Mouse (Mus musculus) MEL (cell line): ENCODE data around the gene Kcnt2. TPM values are rescaled to one million over a fixed set of nuclear protein-coding genes. Genes with fewer than 3 reads are reported as not detected.

ENCODE experiments used
- DNase-seq: peaks from one replicate; pipeline ENCODE4 v3.0.0; 2011; ENCODE audit warnings: low read depth, low spot score
- H3K27ac ChIP-seq: 2 replicates; pipeline ENCODE4 v1.5.1; 2012; ENCODE audit warnings: low read depth, mild to moderate bottlenecking, control low read depth, low read length, moderate library complexity; ENCODE audit not compliant: control insufficient read depth
- H3K27me3 ChIP-seq, 2 experiments: fragments of 150-350 bp in 1 of 2; sonication (generic) in 1 of 2; 2 replicates each; pipeline ENCODE4 v1.6.1; 2012; ENCODE audit warnings: low read length in 2 of 2, mild to moderate bottlenecking in 2 of 2, improper control_type of control experiment in 1 of 2, moderate library complexity in 1 of 2; ENCODE audit not compliant: insufficient read depth in 2 of 2, control insufficient read depth in 1 of 2
- H3K36me3 ChIP-seq, 2 experiments: 2 replicates each; pipeline ENCODE4 v1.6.1; 2012 to 2014; ENCODE audit warnings: low read length in 2 of 2, improper control_type of control experiment in 1 of 2, inconsistent platforms in 1 of 2, mild to moderate bottlenecking in 1 of 2; ENCODE audit not compliant: insufficient read depth in 2 of 2, control insufficient read depth in 1 of 2
- H3K4me1 ChIP-seq, 2 experiments: fragments of 150-350 bp in 1 of 2; sonication (generic) in 1 of 2; 2 replicates each; pipeline ENCODE4 v1.6.1; 2012; ENCODE audit warnings: low read length in 2 of 2, improper control_type of control experiment in 1 of 2, mild to moderate bottlenecking in 1 of 2; ENCODE audit not compliant: insufficient read depth in 2 of 2, control insufficient read depth in 1 of 2
- H3K4me3 ChIP-seq, 2 experiments: fragments of 150-350 bp in 1 of 2; sonication (generic) in 1 of 2; 2 replicates each; pipeline ENCODE4 v1.5.1; 2012; ENCODE audit warnings: low read depth in 2 of 2, low read length in 2 of 2, mild to moderate bottlenecking in 2 of 2, moderate library complexity in 2 of 2, control low read depth in 1 of 2, improper control_type of control experiment in 1 of 2; ENCODE audit not compliant: control insufficient read depth in 1 of 2, insufficient read depth in 1 of 2
- H3K79me2 ChIP-seq: 2 replicates; pipeline ENCODE4 v1.6.1; 2012; ENCODE audit warnings: mild to moderate bottlenecking, low read length, moderate library complexity; ENCODE audit not compliant: control insufficient read depth, poor library complexity, insufficient read depth
- H3K9ac ChIP-seq: 2 replicates; pipeline ENCODE4 v1.6.1; 2012; ENCODE audit warnings: low read depth, mild to moderate bottlenecking, control low read depth, low read length, moderate library complexity; ENCODE audit not compliant: control insufficient read depth, poor library complexity, severe bottlenecking
- H3K9me3 ChIP-seq: fragments of 150-350 bp; sonication (generic); replicated peaks from 2 replicates; pipeline ENCODE4 v1.6.1; 2012; ENCODE audit warnings: mild to moderate bottlenecking, low read length, improper control_type of control experiment, moderate library complexity; ENCODE audit not compliant: insufficient read depth
- BHLHE40 ChIP-seq: IDR thresholded peaks from 2 replicates; pipeline ENCODE4 v1.6.1; 2012; ENCODE audit warnings: low read depth, mild to moderate bottlenecking, inconsistent platforms, low read length, improper control_type of control experiment, borderline replicate concordance
- E2F4 ChIP-seq: IDR thresholded peaks from 2 replicates; pipeline ENCODE4 v1.6.1; 2011; ENCODE audit warnings: low read depth, low read length, improper control_type of control experiment, borderline replicate concordance
- ELF1 ChIP-seq: IDR thresholded peaks from 2 replicates; pipeline ENCODE4 v1.6.1; 2014; ENCODE audit warnings: low read depth, mild to moderate bottlenecking, inconsistent platforms, low read length, improper control_type of control experiment, moderate library complexity
- GABPA ChIP-seq: IDR thresholded peaks from 2 replicates; pipeline ENCODE4 v1.6.1; 2012; ENCODE audit warnings: low read depth, mild to moderate bottlenecking, inconsistent platforms, low read length, improper control_type of control experiment, moderate library complexity
- GATA1 ChIP-seq: IDR thresholded peaks from 2 replicates; pipeline ENCODE4 v1.6.1; 2011; ENCODE audit warnings: low read depth, low read length, improper control_type of control experiment
- HCFC1 ChIP-seq: IDR thresholded peaks from 2 replicates; pipeline ENCODE4 v1.6.1; 2012; ENCODE audit warnings: low read depth, mild to moderate bottlenecking, inconsistent platforms, low read length, improper control_type of control experiment, moderate library complexity
- JUND ChIP-seq: IDR thresholded peaks from 2 replicates; pipeline ENCODE4 v1.6.1; 2011; ENCODE audit warnings: low read depth, mild to moderate bottlenecking, improper control_type of control experiment, low read length
- KAT2A ChIP-seq: conservative IDR thresholded peaks from 2 replicates; pipeline ENCODE4 v1.6.1; 2012; ENCODE audit warnings: low read depth, low read length, improper control_type of control experiment, inconsistent platforms
- MAFK ChIP-seq: IDR thresholded peaks from 2 replicates; pipeline ENCODE4 v1.6.1; 2011; ENCODE audit warnings: low read depth, mild to moderate bottlenecking, low read length, improper control_type of control experiment, borderline replicate concordance
- MAZ ChIP-seq: IDR thresholded peaks from 2 replicates; pipeline ENCODE4 v1.6.1; 2012; ENCODE audit warnings: low read depth, mild to moderate bottlenecking, inconsistent platforms, low read length, improper control_type of control experiment
- MYB ChIP-seq: IDR thresholded peaks from 2 replicates; pipeline ENCODE4 v1.6.1; 2011; ENCODE audit warnings: mild to moderate bottlenecking, low read depth, low read length, improper control_type of control experiment
- MYC ChIP-seq: IDR thresholded peaks from 2 replicates; pipeline ENCODE4 v1.6.1; 2011; ENCODE audit warnings: low read depth, mild to moderate bottlenecking, low read length, improper control_type of control experiment, moderate library complexity
- NELFE ChIP-seq: IDR thresholded peaks from 2 replicates; pipeline ENCODE4 v1.6.1; 2011; ENCODE audit warnings: low read depth, low read length, improper control_type of control experiment
- POLR2AphosphoS5 ChIP-seq: IDR thresholded peaks from 2 replicates; pipeline ENCODE4 v1.6.1; 2012; ENCODE audit warnings: low read depth, borderline replicate concordance, mild to moderate bottlenecking, inconsistent platforms, low read length, moderate library complexity, mixed read lengths
- RAD21 ChIP-seq: IDR thresholded peaks from 2 replicates; pipeline ENCODE4 v1.6.1; 2011; ENCODE audit warnings: mild to moderate bottlenecking, low read depth, low read length, improper control_type of control experiment
- RCOR1 ChIP-seq: IDR thresholded peaks from 2 replicates; pipeline ENCODE4 v1.6.1; 2012; ENCODE audit warnings: low read depth, mild to moderate bottlenecking, inconsistent platforms, low read length, improper control_type of control experiment
- SIN3A ChIP-seq: IDR thresholded peaks from 2 replicates; pipeline ENCODE4 v1.6.1; 2012; ENCODE audit warnings: low read length, improper control_type of control experiment, inconsistent platforms
- TCF12 ChIP-seq: IDR thresholded peaks from 2 replicates; pipeline ENCODE4 v1.6.1; 2014; ENCODE audit warnings: low read depth, mild to moderate bottlenecking, inconsistent platforms, low read length, improper control_type of control experiment, moderate library complexity
- UBTF ChIP-seq: IDR thresholded peaks from 2 replicates; pipeline ENCODE4 v1.6.1; 2012; ENCODE audit warnings: low read depth, mild to moderate bottlenecking, inconsistent platforms, low read length, improper control_type of control experiment, moderate library complexity, borderline replicate concordance; ENCODE audit not compliant: insufficient read depth
- USF1 ChIP-seq: IDR thresholded peaks from 2 replicates; pipeline ENCODE4 v1.6.1; 2014; ENCODE audit warnings: low read depth, mild to moderate bottlenecking, inconsistent platforms, low read length, improper control_type of control experiment, moderate library complexity
- USF2 ChIP-seq, 2 experiments: IDR thresholded peaks; 2 replicates each; pipeline ENCODE4 v1.6.1; 2011 to 2012; ENCODE audit warnings: improper control_type of control experiment in 2 of 2, low read length in 2 of 2, borderline replicate concordance in 1 of 2, inconsistent platforms in 1 of 2, low read depth in 1 of 2, mild to moderate bottlenecking in 1 of 2; ENCODE audit not compliant: insufficient read depth in 1 of 2
- ZMIZ1 ChIP-seq: IDR thresholded peaks from 2 replicates; pipeline ENCODE4 v1.6.1; 2012; ENCODE audit warnings: low read depth, mild to moderate bottlenecking, inconsistent platforms, low read length, improper control_type of control experiment, moderate library complexity
- ZNF384 ChIP-seq: IDR thresholded peaks from 2 replicates; pipeline ENCODE4 v1.6.1; 2012; ENCODE audit warnings: low read depth, mild to moderate bottlenecking, inconsistent platforms, low read length, improper control_type of control experiment
- polyA plus RNA-seq, 2 experiments: library from polyadenylated mRNA; stranded (reverse) in 1 of 2; unstranded in 1 of 2; fragments of >175 nt in 1 of 2; fragments of >200 nt in 1 of 2; gene quantifications; 2 replicates each; pipeline versions ENCODE4 v1.2.1 to v1.2.4; 2012; ENCODE audit warnings: low replicate concordance in 2 of 2, low read depth in 1 of 2; ENCODE audit not compliant: insufficient read length in 2 of 2, insufficient read depth in 1 of 2, missing spikeins in 1 of 2
- total RNA-seq: library from RNA; depleted of rRNA; stranded (reverse); fragments of 300-350 nt; gene quantifications from 2 replicates; pipeline ENCODE4 v1.2.3, GENCODE M21; 2012

The Kcnt2 gene
- total and polyA plus RNA-seq, 3 experiments = not detected

- H3K4me3 ChIP-seq = no peak overlapping the region
- DNase-seq = no peak
- no peaks in the 10 kb centered on the region for H3K27me3 ChIP-seq
- TF ChIP-seq JUND (no peak), ZNF384 (no peak), RCOR1 (no peak), ELF1 (no peak), USF2 (IDR thresholded peaks at IDR 0.05; ENCODE audit: borderline replicate concordance in 1 of 2, insufficient read depth in 1 of 2, low read depth in 1 of 2, low read length in 2 of 2) (no peak), POLR2AphosphoS5 (no peak), NELFE (no peak), ZMIZ1 (no peak), MYC (no peak), SIN3A (no peak), GABPA (no peak), UBTF (no peak), USF1 (no peak), RAD21 (no peak), MAZ (no peak)
- no peaks in the 10 kb centered on the region for H3K4me1 ChIP-seq
- H3K9me3 ChIP-seq = no peaks in the 10 kb centered on the region
- no peak overlapping the region for H3K27ac ChIP-seq
- no peaks in the 10 kb centered on the region for H3K36me3 ChIP-seq
- no peak overlapping the region for H3K9ac ChIP-seq
- H3K79me2 ChIP-seq = no peaks in the 10 kb centered on the region
These were observed 20.7 kb upstream of the Kcnt2 start for GRCm38 (mm10) chr1:140225221-140225620.

GRCm38 (mm10) chr1:140226673-140227072 lies 19.3 kb upstream of the Kcnt2 start:
- Histone ChIP-seq H3K27ac (no peak overlapping the region), H3K4me3 (no peak overlapping the region), H3K4me1 (no peaks in the 10 kb centered on the region), H3K79me2 (no peaks in the 10 kb centered on the region), H3K9ac (no peak overlapping the region), H3K9me3 (no peaks in the 10 kb centered on the region), H3K36me3 (no peaks in the 10 kb centered on the region), H3K27me3 (no peaks in the 10 kb centered on the region)
- TF ChIP-seq GATA1 = no peak
- no peak for TF ChIP-seq HCFC1
- TF ChIP-seq BHLHE40 = no peak
- no peak for TF ChIP-seq KAT2A
- no peak for TF ChIP-seq UBTF
- TF ChIP-seq MYB = no peak
- no peak for TF ChIP-seq TCF12
- no peak for TF ChIP-seq MAFK
- no peak for TF ChIP-seq RAD21
- TF ChIP-seq E2F4 = no peak
- no peak for TF ChIP-seq JUND
- no peak for DNase-seq
